Mouse (Mus musculus) left cerebral cortex, postnatal 4 days (tissue): ENCODE data around the gene Tbc1d2. TPM values are rescaled to one million over a fixed set of nuclear protein-coding genes. Genes with fewer than 3 reads are reported as not detected.
"Not testable (repeated sequence)": the region's sequence is repeated elsewhere in the genome, so short reads cannot be mapped to it uniquely, and the experiment has no call there.

ENCODE experiments used
- DNase-seq: peaks from one replicate; pipeline ENCODE4 v3.0.0-alpha.2; 2022
- intact Hi-C: fragments of 180-260 bp; cut with DNase I; formaldehyde crosslinking; loops from one replicate; pipeline ENCODE4 v1.15.1; 2025
- total RNA-seq, 2 experiments: library from RNA; stranded (reverse); gene quantifications; 2 replicates each; pipeline ENCODE4 v1.2.3; 2021

The Tbc1d2 gene
- total RNA-seq, 2 experiments from 2014 or later: 1.3 to 1.4 TPM

DNA sequence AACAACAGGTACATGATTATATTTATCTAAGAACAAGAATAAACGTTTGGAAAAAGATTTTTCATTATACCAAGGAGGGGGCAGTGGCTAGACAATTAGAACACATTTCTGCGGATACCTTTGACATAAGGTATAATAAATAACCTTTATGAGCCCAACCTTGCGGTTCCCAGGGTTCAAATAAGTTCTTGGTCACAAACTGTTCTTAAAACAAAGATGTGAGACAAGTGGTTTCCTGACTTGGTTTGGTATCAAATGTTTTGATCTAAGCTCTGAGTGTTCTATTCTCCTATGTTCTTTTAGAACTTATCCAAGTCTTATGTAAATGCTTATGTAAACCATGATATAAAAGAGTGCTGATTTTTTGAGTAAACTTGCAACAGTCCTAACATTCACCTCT lies 65.5 kb downstream of the Tbc1d2 start:
- intact Hi-C loops: not testable (repeated sequence)

GRCm38 (mm10) chr4:46584084-46584483 lies 65.9 kb downstream of the Tbc1d2 start:
- intact Hi-C loops: not testable (repeated sequence)

More for the DNA sequence above, 65.5 kb downstream of the Tbc1d2 start:
- DNase-seq: not testable (repeated sequence)

DNA sequence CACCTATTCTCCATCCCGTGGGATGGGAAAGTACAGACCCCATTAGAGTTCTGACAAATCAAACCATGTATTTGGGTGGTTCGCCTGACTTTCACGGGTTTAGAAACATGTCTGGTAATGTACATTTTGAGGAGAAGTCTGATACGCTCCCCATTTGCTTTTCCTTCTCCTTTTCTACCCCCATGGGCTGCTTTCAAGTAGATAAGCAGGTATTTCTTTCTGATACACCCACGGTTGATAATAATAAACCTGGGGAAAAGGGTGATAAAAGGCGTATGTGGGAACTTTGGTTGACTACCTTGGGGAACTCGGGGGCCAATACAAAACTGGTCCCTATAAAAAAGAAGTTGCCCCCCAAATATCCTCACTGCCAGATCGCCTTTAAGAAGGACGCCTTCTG lies 68.0 kb downstream of the Tbc1d2 start:
- DNase-seq, intact Hi-C loops: not testable (repeated sequence)

More at GRCm38 (mm10) chr4:46584084-46584483, 65.9 kb downstream of the Tbc1d2 start:
- not testable (repeated sequence) for DNase-seq

- intact Hi-C loops, DNase-seq: not testable (repeated sequence)
Observed at GRCm38 (mm10) chr4:46581577-46581976, 68.4 kb downstream of the Tbc1d2 start.

GRCm38 (mm10) chr4:46580799-46581243 lies 69.2 kb downstream of the Tbc1d2 start:
- DNase-seq, intact Hi-C loops: not testable (repeated sequence)

DNA sequence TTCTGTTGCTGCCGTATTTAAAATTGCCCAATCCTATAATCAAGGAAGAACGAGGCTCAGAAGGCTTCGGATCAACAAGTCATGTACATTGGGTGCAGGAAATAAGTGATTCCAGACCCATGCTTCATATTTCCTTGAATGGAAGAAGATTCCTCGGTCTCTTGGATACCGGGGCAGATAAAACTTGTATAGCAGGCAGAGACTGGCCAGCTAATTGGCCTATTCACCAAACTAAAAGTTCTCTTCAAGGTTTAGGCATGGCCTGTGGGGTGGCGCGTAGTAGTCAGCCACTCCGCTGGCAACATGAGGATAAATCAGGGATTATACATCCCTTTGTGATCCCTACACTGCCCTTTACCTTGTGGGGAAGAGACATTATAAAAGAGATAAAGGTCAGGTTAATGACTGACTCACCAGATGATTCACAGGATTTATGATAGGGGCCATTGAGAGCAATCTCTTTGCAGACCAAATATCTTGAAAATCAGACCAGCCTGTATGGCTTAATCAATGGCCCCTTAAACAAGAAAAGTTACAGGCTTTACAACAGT lies 71.1 kb downstream of the Tbc1d2 start:
- DNase-seq, intact Hi-C loops: not testable (repeated sequence)

DNA sequence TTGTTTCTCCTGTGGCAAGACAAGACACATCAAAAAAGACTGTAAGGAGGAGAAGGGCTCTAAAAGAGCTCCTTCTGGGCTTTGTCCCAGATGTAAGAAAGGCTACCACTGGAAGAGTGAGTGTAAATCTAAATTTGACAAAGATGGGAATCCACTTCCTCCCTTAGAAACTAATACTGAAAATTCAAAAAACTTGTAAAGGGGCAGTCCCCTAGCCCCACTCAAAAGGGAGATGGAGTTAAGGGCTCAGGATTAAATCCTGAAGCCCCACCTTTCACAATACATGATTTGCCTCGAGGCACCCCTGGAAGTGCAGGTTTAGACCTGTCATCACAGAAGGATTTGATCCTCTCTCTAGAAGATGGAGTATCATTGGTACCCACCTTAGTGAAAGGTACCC lies 71.8 kb downstream of the Tbc1d2 start:
- DNase-seq: no peak
- intact Hi-C loops: no loop called here

DNA sequence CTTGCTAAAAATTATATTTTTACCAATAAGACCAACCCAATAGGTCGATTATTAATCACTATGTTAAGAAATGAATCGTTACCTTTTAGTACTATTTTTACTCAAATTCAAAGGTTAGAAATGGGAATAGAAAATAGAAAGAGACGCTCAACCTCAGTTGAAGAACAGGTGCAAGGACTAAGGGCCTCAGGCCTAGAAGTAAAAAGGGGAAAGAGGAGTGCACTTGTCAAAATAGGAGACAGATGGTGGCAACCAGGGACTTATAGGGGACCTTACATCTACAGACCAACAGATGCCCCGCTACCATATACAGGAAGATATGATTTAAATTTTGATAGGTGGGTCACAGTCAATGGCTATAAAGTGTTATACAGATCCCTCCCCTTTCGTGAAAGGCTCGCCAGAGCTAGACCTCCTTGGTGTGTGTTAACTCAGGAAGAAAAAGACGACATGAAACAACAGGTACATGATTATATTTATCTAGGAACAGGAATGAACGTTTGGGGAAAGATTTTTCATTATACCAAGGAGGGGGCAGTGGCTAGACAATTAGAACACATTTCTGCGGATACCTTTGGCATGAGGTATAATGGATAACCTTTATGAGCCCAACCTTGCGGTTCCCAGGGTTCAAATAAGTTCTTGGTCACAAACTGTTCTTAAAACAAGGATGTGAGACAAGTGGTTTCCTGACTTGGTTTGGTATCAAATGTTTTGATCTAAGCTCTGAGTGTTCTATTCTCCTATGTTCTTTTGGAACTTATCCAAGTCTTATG lies 74.3 kb downstream of the Tbc1d2 start:
- DNase-seq, intact Hi-C loops: not testable (repeated sequence)

DNA sequence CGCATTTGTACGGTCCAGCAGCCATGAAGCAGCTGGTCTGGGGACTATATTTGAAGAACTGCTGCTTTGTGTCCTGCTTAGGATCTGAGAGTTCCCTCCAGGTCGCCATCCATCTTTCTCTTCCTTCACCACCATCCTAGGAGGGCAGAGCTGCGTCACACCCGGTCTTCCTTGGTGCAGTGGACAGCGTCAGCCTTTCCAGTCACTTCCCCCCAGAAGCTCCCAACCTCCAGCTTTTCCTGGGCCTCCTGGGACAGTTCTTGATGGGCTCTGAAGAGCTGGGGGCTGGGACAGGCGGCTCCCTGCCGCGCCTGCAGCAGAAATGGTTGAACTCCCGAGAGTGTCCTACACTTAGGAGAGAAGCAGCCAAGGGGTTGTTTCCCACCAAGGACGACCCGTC lies 75.2 kb downstream of the Tbc1d2 start:
- intact Hi-C loops: no loop called here
- no peak for DNase-seq

GRCm38 (mm10) chr4:46574024-46574753 lies 75.8 kb downstream of the Tbc1d2 start:
- DNase-seq: peak; percentile 37
- intact Hi-C loops: no loop called here

DNA sequence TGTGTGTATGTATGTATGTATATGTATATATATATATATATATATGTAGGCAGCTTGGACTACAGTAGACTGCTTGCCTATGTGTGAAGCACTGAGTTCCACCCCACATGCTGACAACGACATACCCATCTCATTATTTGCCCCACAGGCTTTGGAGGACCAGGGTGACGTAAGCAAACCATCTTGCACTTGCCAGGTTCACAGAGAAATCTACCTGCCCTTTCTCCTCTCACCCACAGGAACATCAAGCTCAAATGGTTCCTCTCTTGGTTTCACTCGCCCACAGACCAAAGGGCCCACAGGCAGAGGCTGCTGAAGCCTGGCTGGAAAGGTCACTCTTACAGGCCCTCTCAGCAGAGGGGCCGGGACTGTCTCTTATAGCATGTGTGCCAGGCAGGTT lies 77.4 kb downstream of the Tbc1d2 start:
- intact Hi-C loops: no loop called here
- no peak for DNase-seq

GRCm38 (mm10) chr4:46571744-46572143 lies 78.3 kb downstream of the Tbc1d2 start:
- DNase-seq: no peak
- intact Hi-C loops: no loop called here

DNA sequence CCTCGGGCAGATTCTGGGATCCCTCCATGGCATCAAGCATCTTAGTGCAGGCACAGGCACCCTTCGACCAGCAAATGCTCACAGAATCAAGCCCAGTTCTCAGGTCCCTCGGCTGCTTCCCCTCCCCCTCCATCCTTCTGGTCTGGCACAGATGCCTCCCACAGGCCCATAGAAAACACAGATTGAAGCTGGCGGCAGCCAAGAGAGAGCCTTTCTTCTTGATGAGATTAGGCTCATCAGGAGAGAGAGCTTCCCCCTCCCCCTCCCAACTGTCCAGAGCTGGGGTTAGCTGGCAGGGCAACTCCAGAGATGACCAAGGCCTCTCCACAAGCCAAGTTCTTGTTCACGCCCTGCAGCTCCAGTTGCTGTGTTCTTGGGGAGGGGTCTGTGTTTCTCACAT lies 80.3 kb downstream of the Tbc1d2 start:
- intact Hi-C loops: no loop called here
- DNase-seq: peak; percentile 89

GRCm38 (mm10) chr4:46568169-46568568 lies 81.8 kb downstream of the Tbc1d2 start:
- intact Hi-C loops: no loop called here
- no peak for DNase-seq

DNA sequence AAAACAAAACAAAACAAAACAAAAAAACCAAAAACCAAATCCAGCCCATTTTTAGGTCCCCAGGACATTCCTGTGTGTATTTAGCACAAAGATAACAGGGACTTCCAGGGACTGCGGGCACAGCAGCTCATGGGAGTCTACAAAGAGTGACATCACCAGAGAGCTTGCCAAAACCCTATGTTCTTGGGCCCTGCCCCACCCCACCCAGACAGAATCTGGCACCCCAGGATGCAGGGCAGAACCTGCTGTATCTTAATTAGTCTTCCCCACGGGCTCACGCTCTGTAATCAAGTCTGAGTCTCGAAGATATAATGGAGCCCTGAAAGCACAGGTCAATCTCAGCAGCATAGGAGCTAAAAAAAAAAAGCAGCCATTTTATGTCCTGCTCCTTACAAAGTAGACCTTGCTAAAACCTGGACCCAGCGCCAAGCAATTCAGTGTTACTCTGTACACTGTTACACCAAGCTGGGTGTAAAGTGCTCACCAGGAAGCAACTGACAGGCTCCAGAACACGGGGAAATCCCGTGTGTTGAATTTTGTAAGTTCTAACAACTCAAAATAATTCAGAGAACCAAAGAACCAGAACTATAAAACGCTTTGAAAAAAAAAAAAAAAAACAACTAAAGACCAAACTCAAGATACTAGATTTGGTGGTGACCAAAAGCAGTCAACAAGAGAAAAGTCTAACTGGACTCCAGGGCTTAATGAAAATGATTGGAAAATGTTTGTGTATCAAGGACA lies 82.9 kb downstream of the Tbc1d2 start:
- no peak for DNase-seq

DNA sequence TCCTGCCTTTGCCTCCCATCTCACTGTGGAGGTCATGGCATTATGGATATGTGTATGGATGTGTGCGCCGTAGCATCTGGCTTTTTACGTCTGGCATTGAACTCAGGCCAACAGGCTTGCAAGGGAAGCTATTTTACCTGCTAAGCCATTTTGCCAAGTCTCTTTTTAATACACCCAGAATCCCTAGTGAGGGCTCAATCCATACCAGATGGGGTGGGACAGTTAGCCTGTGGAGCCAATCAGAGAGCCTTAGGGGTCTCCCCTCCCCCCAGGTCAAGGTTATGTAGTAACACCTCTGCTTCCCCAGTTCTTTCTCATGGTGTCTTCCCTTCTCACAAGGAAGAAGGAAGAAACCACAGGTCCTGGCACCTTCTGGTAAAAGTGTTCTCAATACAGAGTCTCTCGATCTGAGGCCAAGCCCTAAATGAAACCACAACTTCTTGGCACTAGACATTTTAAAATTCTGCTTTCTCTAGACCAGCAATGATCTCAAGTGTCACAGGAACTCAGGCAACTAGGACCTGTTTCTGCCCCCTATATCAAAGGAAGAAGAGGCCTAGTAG lies 84.5 kb downstream of the Tbc1d2 start:
- intact Hi-C loops: no loop called here
- no peak for DNase-seq

More for the DNA sequence above, 82.9 kb downstream of the Tbc1d2 start:
- intact Hi-C loops: no loop called here

- DNase-seq: no peak
- intact Hi-C loops: no loop called here
Observed at GRCm38 (mm10) chr4:46564247-46564646, 85.8 kb downstream of the Tbc1d2 start.

- DNase-seq: no peak
- intact Hi-C loops: no loop called here
Observed at GRCm38 (mm10) chr4:46563847-46564246, 86.2 kb downstream of the Tbc1d2 start.

DNA sequence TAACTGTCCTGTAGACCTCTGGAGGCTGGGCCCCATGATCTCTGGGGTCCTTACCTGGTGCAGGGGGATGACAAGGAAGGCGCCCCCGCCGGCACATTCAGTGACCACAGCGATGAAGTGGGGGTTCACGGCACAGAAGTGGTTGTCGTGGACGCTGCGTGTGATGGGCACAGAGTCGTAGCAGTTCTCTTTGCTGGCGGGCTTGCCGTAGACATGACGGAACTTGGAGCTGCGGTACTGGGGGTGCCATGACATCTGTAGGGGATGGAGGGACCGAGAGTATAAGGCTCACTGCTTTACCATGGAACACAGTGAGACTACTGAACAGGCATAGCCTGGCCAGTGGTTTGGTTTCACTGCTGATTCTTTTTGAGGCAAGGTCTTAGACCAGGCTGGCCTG lies 87.2 kb downstream of the Tbc1d2 start:
- DNase-seq: no peak
- intact Hi-C loops: no loop called here

- no peak for DNase-seq
- intact Hi-C loops: no loop called here
Observed at GRCm38 (mm10) chr4:46562037-46562436, 88.0 kb downstream of the Tbc1d2 start.
